Mouse (Mus musculus): Measurements from ENCODE around the gene Cpm. TPM values are rescaled to one million over a fixed set of nuclear protein-coding genes. Genes with fewer than 3 reads are reported as not detected.
A peak's percentile ranks its signal among the peaks of the same experiment; 100 is the strongest.

The Cpm gene
- total and polyA plus RNA-seq, 3 experiments, result 2.8 to 4.0 (median 3.5) TPM

GRCm38 (mm10) chr10:117626297-117626613 is 3.0 kb upstream of the Cpm start:
- Histone ChIP-seq H3K4me1 (ENCODE audit: control insufficient read depth, insufficient read depth, low read length) (peaks cover 5% of the 10 kb centered on the region), H3K9ac (ENCODE audit: low read depth, low read length) (no peak overlapping the region), H3K79me2 (replicated peaks; ENCODE audit: control insufficient read depth, insufficient read depth, low read length) (no peaks in the 10 kb centered on the region), H3K36me3 (ENCODE audit: control insufficient read depth, insufficient read depth, low read length) (no peaks in the 10 kb centered on the region), H3K4me3 (no peak overlapping the region), H3K27me3 (ENCODE audit: control insufficient read depth, insufficient read depth, low read length) (peaks cover 9% of the 10 kb centered on the region), H3K27ac (no peak overlapping the region)
- TF ChIP-seq CTCF (IDR thresholded peaks at IDR 0.05) (no peak), POLR2A (IDR thresholded peaks at IDR 0.05; ENCODE audit: insufficient read depth, low read depth, low read length) (no peak), EP300 (IDR thresholded peaks at IDR 0.05; ENCODE audit: insufficient read depth, low read depth, low read length) (no peak)
- no peak for DNase-seq
- intact Hi-C loops (cut with DNase I), result no loop called here
- whole genome bisulfite sequencing, result 88% methylated on average over 3 of the region's 3 CpGs

GRCm38 (mm10) chr10:117626840-117627615 is 2.3 kb upstream of the Cpm start:
- Histone ChIP-seq H3K27me3 (ENCODE audit: control insufficient read depth, insufficient read depth, low read length) (peaks cover 9% of the 10 kb centered on the region), H3K4me3 (no peak overlapping the region), H3K9ac (ENCODE audit: low read depth, low read length) (no peak overlapping the region), H3K27ac (no peak overlapping the region), H3K36me3 (ENCODE audit: control insufficient read depth, insufficient read depth, low read length) (no peaks in the 10 kb centered on the region), H3K79me2 (replicated peaks; ENCODE audit: control insufficient read depth, insufficient read depth, low read length) (no peaks in the 10 kb centered on the region), H3K4me1 (ENCODE audit: control insufficient read depth, insufficient read depth, low read length) (peaks cover 5% of the 10 kb centered on the region)
- no peak for TF ChIP-seq EP300 (IDR thresholded peaks at IDR 0.05; ENCODE audit: insufficient read depth, low read depth, low read length)
- no peak for TF ChIP-seq POLR2A (IDR thresholded peaks at IDR 0.05; ENCODE audit: insufficient read depth, low read depth, low read length)
- TF ChIP-seq CTCF (IDR thresholded peaks at IDR 0.05), result no peak
- 70% methylated on average over 7 of the region's 7 CpGs for WGBS
- DNase-seq, result no peak
- intact Hi-C loops (cut with DNase I), result no loop called here

- 46% methylated on average over 7 of the region's 7 CpGs for WGBS
- H3K4me1 ChIP-seq (ENCODE audit: control insufficient read depth, insufficient read depth, low read length), result peaks cover 5% of the 10 kb centered on the region
- intact Hi-C loops (cut with DNase I), result no loop called here
- TF ChIP-seq EP300 (IDR thresholded peaks at IDR 0.05; ENCODE audit: insufficient read depth, low read depth, low read length) (no peak), POLR2A (IDR thresholded peaks at IDR 0.05; ENCODE audit: insufficient read depth, low read depth, low read length) (no peak), CTCF (IDR thresholded peaks at IDR 0.05) (no peak)
- peaks cover 9% of the 10 kb centered on the region for H3K27me3 ChIP-seq (ENCODE audit: control insufficient read depth, insufficient read depth, low read length)
- no peak overlapping the region for H3K4me3 ChIP-seq
- no peaks in the 10 kb centered on the region for H3K79me2 ChIP-seq (replicated peaks; ENCODE audit: control insufficient read depth, insufficient read depth, low read length)
- H3K36me3 ChIP-seq (ENCODE audit: control insufficient read depth, insufficient read depth, low read length), result no peaks in the 10 kb centered on the region
- H3K9ac ChIP-seq (ENCODE audit: low read depth, low read length), result no peak overlapping the region
- no peak overlapping the region for H3K27ac ChIP-seq
- no peak for DNase-seq
Observed at GRCm38 (mm10) chr10:117627616-117627930, 1.7 kb upstream of the Cpm start.

- Histone ChIP-seq H3K79me2 (replicated peaks; ENCODE audit: control insufficient read depth, insufficient read depth, low read length) (no peaks in the 10 kb centered on the region), H3K27ac (no peak overlapping the region), H3K36me3 (ENCODE audit: control insufficient read depth, insufficient read depth, low read length) (no peaks in the 10 kb centered on the region), H3K9ac (ENCODE audit: low read depth, low read length) (no peak overlapping the region), H3K4me3 (no peak overlapping the region), H3K27me3 (ENCODE audit: control insufficient read depth, insufficient read depth, low read length) (peaks cover 9% of the 10 kb centered on the region), H3K4me1 (ENCODE audit: control insufficient read depth, insufficient read depth, low read length) (peaks cover 5% of the 10 kb centered on the region)
- DNase-seq, result no peak
- 57% methylated on average over 6 of the region's 6 CpGs for WGBS
- TF ChIP-seq POLR2A (IDR thresholded peaks at IDR 0.05; ENCODE audit: insufficient read depth, low read depth, low read length), result no peak
- no peak for TF ChIP-seq EP300 (IDR thresholded peaks at IDR 0.05; ENCODE audit: insufficient read depth, low read depth, low read length)
- TF ChIP-seq CTCF (IDR thresholded peaks at IDR 0.05), result no peak
- intact Hi-C loops (cut with DNase I), result loop anchor here (2.0 kb wide), 1 partner anchor 49 kb away; no protein-coding TSS in a partner anchor
Observed at GRCm38 (mm10) chr10:117627949-117628348, 1.4 kb upstream of the Cpm start.

- peaks cover 9% of the 10 kb centered on the region for H3K27me3 ChIP-seq (ENCODE audit: control insufficient read depth, insufficient read depth, low read length)
- no peaks in the 10 kb centered on the region for H3K79me2 ChIP-seq (replicated peaks; ENCODE audit: control insufficient read depth, insufficient read depth, low read length)
- H3K9ac ChIP-seq (ENCODE audit: low read depth, low read length), result no peak overlapping the region
- DNase-seq, result no peak
- no peaks in the 10 kb centered on the region for H3K36me3 ChIP-seq (ENCODE audit: control insufficient read depth, insufficient read depth, low read length)
- intact Hi-C loops (cut with DNase I), result loop anchor here (2.0 kb wide), 1 partner anchor 48 kb away; no protein-coding TSS in a partner anchor
- peak overlapping the region; percentile 63 for H3K4me3 ChIP-seq
- 6% methylated on average over 25 of the region's 25 CpGs for WGBS
- H3K4me1 ChIP-seq (ENCODE audit: control insufficient read depth, insufficient read depth, low read length), result peaks cover 5% of the 10 kb centered on the region
- TF ChIP-seq CTCF (IDR thresholded peaks at IDR 0.05) (no peak), EP300 (IDR thresholded peaks at IDR 0.05; ENCODE audit: insufficient read depth, low read depth, low read length) (no peak), POLR2A (IDR thresholded peaks at IDR 0.05; ENCODE audit: insufficient read depth, low read depth, low read length) (no peak)
- no peak overlapping the region for H3K27ac ChIP-seq
Observed at GRCm38 (mm10) chr10:117628363-117629168, 734 bp upstream of the Cpm start.

GRCm38 (mm10) chr10:117630176-117630575 is 876 bp downstream of the Cpm start:
- no peaks in the 10 kb centered on the region for H3K79me2 ChIP-seq (replicated peaks; ENCODE audit: control insufficient read depth, insufficient read depth, low read length)
- TF ChIP-seq POLR2A (IDR thresholded peaks at IDR 0.05; ENCODE audit: insufficient read depth, low read depth, low read length) (no peak), EP300 (IDR thresholded peaks at IDR 0.05; ENCODE audit: insufficient read depth, low read depth, low read length) (no peak), CTCF (IDR thresholded peaks at IDR 0.05) (no peak)
- no peak overlapping the region; the same call in 1 of the 2 replicates for H3K4me3 ChIP-seq
- DNase-seq, result no peak
- intact Hi-C loops (cut with DNase I), result no loop called here
- peaks cover 5% of the 10 kb centered on the region for H3K4me1 ChIP-seq (ENCODE audit: control insufficient read depth, insufficient read depth, low read length)
- no peak overlapping the region for H3K27ac ChIP-seq
- H3K36me3 ChIP-seq (ENCODE audit: control insufficient read depth, insufficient read depth, low read length), result no peaks in the 10 kb centered on the region
- H3K9ac ChIP-seq (ENCODE audit: low read depth, low read length), result no peak overlapping the region
- WGBS, result 24% methylated on average over 8 of the region's 8 CpGs
- peaks cover 9% of the 10 kb centered on the region for H3K27me3 ChIP-seq (ENCODE audit: control insufficient read depth, insufficient read depth, low read length)

Measured in heart, adult 2 months (tissue).